Mouse (Mus musculus): ENCODE results near the gene Pitpnm2.

- TF ChIP-seq POLR2A (IDR thresholded peaks at IDR 0.05; ENCODE audit: insufficient read length, low read depth) (no peak), MAX (IDR thresholded peaks at IDR 0.05; ENCODE audit: low read depth) (no peak), REST (IDR thresholded peaks at IDR 0.05; ENCODE audit: insufficient read depth, insufficient read length) (no peak)
Observed at GRCm38 (mm10) chr5:124161831-124162230, 87.7 kb downstream of the Pitpnm2 start.
